Mouse (Mus musculus): Measurements from ENCODE around the gene Rhno1. TPM values are rescaled to one million over a fixed set of nuclear protein-coding genes. Genes with fewer than 3 reads are reported as not detected.

The Rhno1 gene
- total and polyA plus RNA-seq, 3 experiments: 18.5 to 60.0 (median 28.7) TPM

DNA sequence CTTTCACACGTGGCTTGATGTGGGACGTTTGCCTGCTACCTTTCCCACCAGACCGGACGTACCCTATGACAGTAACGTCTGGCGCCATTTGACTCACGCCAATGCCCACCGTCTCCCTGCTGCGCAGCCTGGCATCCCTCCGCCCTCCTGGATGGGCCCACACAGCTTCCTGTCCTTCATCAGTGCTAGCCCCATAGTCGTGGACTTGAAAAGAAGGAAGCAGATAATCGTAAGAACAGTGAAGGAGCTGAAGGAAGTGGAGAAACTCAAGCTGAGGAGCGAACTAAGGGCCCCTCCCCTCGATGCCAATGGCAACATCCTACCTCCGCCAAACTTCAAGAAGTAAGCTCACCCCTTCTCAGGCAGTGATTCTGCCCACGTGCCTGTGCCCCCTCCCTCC, 16.9 kb upstream of the Rhno1 start:
- Histone ChIP-seq H3K27ac (ENCODE audit: insufficient read depth, low read depth) (no peak overlapping the region), H3K4me2 (ENCODE audit: insufficient read depth, low read depth, poor library complexity, severe bottlenecking) (no peak overlapping the region), H3K4me1 (ENCODE audit: control insufficient read depth in 1 of 2, insufficient read depth in 2 of 2) (peaks cover 8 to 43% of the 10 kb centered on the region in 2 experiments; a peak in 2 of 4 replicates), H3K27me3 (replicated peaks) (no peaks in the 10 kb centered on the region), H3K36me3 (replicated peaks in 1 of 2; ENCODE audit: control insufficient read depth in 1 of 2, insufficient read depth in 1 of 2, low read length in 1 of 2) (peaks cover 5 to 22% of the 10 kb centered on the region in 2 experiments), H3K9ac (ENCODE audit: insufficient read depth, low read depth) (no peak overlapping the region), H3K4me3 (replicated peaks in 1 of 3; ENCODE audit: low read depth in 2 of 3, low read length in 2 of 3, poor library complexity in 1 of 3) (no peak overlapping the region), H3K9me3 (replicated peaks; ENCODE audit: low read length) (no peaks in the 10 kb centered on the region), H3K79me2 (replicated peaks; ENCODE audit: control insufficient read depth, extremely low read depth, insufficient read depth, poor library complexity, severe bottlenecking) (no peaks in the 10 kb centered on the region)
- in situ Hi-C loops (cut with MboI; ENCODE audit: low pct_ligation_motif_present, low pct_unique_long_range_greater_than_20kb, low sequenced_read_pairs): no loop called here
- TF ChIP-seq SMC3 (IDR thresholded peaks at IDR 0.05; ENCODE audit: low read depth, low read length) (no peak), UBTF (IDR thresholded peaks at IDR 0.05; ENCODE audit: low read depth, low read length) (no peak), EP300 (IDR thresholded peaks at IDR 0.05; ENCODE audit: low read length) (no peak), TBP (conservative IDR thresholded peaks at IDR 0.05; ENCODE audit: low read depth, low read length) (no peak), ZC3H11A (IDR thresholded peaks at IDR 0.05; ENCODE audit: low read depth, low read length) (no peak), NELFE (IDR thresholded peaks at IDR 0.05; ENCODE audit: low read depth, low read length) (no peak), MEF2A (IDR thresholded peaks at IDR 0.05; ENCODE audit: borderline replicate concordance, low read depth, low read length) (no peak), BHLHE40 (IDR thresholded peaks at IDR 0.05; ENCODE audit: low read depth, low read length) (no peak), IRF4 (IDR thresholded peaks at IDR 0.05; ENCODE audit: low read depth, low read length) (no peak), MYC (IDR thresholded peaks at IDR 0.05; ENCODE audit: low read depth, low read length) (no peak), ZKSCAN1 (IDR thresholded peaks at IDR 0.05; ENCODE audit: borderline replicate concordance, low read depth, low read length) (no peak), GABPA (IDR thresholded peaks at IDR 0.05; ENCODE audit: insufficient replicate concordance, low read depth, low read length) (no peak), ETS1 (conservative IDR thresholded peaks at IDR 0.05; ENCODE audit: low read depth, low read length) (no peak), ELF1 (IDR thresholded peaks at IDR 0.05; ENCODE audit: low read depth, low read length) (no peak), PAX5 (IDR thresholded peaks at IDR 0.05; ENCODE audit: low read length) (no peak)
- dilution Hi-C loops (cut with MboI; ENCODE audit: extremely low pct_ligation_motif_present, extremely low pct_unique_long_range_greater_than_20kb, low sequenced_read_pairs): no loop called here
- DNase-seq (ENCODE audit: extremely low read depth): no peak

DNA sequence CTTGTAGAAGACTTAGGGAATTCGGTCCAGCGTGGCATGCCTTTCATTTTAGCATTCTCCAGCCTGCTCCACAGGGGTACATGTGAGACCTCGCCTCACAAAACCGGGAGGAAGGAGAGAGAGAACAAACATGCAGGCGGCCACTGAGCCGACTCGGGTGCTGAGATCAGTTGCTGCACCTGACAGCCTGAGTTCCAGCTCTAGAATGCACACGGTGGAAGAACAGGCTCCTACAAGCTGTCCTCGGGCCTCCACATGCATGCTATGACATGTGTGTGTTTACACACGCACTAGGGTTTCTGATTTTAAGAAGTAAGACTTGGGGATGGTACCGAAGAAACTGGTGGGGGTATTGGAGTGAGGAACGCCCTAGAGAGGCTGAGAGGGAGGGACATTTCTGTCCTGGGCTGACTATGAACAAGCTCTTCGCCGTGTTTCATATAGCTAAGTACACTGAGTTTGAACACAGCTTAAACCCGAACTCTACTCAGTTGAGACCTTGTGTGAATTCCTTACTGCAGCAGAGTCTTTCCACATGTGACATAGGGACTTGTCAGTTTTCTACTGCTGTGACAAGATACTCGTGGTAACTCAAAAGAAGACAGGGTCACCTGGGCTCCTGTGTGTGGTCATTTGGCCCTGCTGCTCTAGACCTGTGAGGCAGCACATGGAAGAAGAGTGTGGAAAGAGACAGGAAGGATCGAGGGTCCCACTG, 13.8 kb upstream of the Rhno1 start:
- no peaks in the 10 kb centered on the region for H3K9me3 ChIP-seq (replicated peaks; ENCODE audit: low read length)
- in situ Hi-C loops (cut with MboI; ENCODE audit: low pct_ligation_motif_present, low pct_unique_long_range_greater_than_20kb, low sequenced_read_pairs): no loop called here
- H3K27ac ChIP-seq (ENCODE audit: insufficient read depth, low read depth): no peak overlapping the region
- H3K36me3 ChIP-seq (replicated peaks in 1 of 2; ENCODE audit: control insufficient read depth in 1 of 2, insufficient read depth in 1 of 2, low read length in 1 of 2): peaks cover 36 to 53% of the 10 kb centered on the region in 2 experiments
- no peak overlapping the region for H3K4me2 ChIP-seq (ENCODE audit: insufficient read depth, low read depth, poor library complexity, severe bottlenecking)
- H3K9ac ChIP-seq (ENCODE audit: insufficient read depth, low read depth): no peak overlapping the region
- no peaks in the 10 kb centered on the region for H3K27me3 ChIP-seq (replicated peaks)
- no peaks in the 10 kb centered on the region for H3K79me2 ChIP-seq (replicated peaks; ENCODE audit: control insufficient read depth, extremely low read depth, insufficient read depth, poor library complexity, severe bottlenecking)
- no peak for DNase-seq (ENCODE audit: extremely low read depth)
- TF ChIP-seq JUND (conservative IDR thresholded peaks at IDR 0.05; ENCODE audit: low read depth, low read length) (no peak), CHD2 (IDR thresholded peaks at IDR 0.05; ENCODE audit: low read length) (no peak), NRF1 (IDR thresholded peaks at IDR 0.05; ENCODE audit: low read depth, low read length) (no peak), UBTF (IDR thresholded peaks at IDR 0.05; ENCODE audit: low read depth, low read length) (no peak), MAZ (IDR thresholded peaks at IDR 0.05; ENCODE audit: low read depth, low read length) (no peak), CHD1 (IDR thresholded peaks at IDR 0.05; ENCODE audit: low read depth, low read length) (no peak), SIN3A (IDR thresholded peaks at IDR 0.05; ENCODE audit: low read length) (no peak), MEF2A (IDR thresholded peaks at IDR 0.05; ENCODE audit: borderline replicate concordance, low read depth, low read length) (no peak), MAX (IDR thresholded peaks at IDR 0.05; ENCODE audit: low read length) (no peak), BHLHE40 (IDR thresholded peaks at IDR 0.05; ENCODE audit: low read depth, low read length) (no peak), SMC3 (IDR thresholded peaks at IDR 0.05; ENCODE audit: low read depth, low read length) (no peak), USF1 (IDR thresholded peaks at IDR 0.05; ENCODE audit: low read depth, low read length) (no peak), RCOR1 (conservative IDR thresholded peaks at IDR 0.05; ENCODE audit: low read depth, low read length) (no peak), ZC3H11A (IDR thresholded peaks at IDR 0.05; ENCODE audit: low read depth, low read length) (no peak), MAFK (IDR thresholded peaks at IDR 0.05; ENCODE audit: insufficient replicate concordance, low read length) (no peak)
- peaks cover 0 to 16% of the 10 kb centered on the region in 2 experiments; a peak in 2 of 4 replicates for H3K4me1 ChIP-seq (ENCODE audit: control insufficient read depth in 1 of 2, insufficient read depth in 2 of 2)
- no peak overlapping the region for H3K4me3 ChIP-seq (replicated peaks in 1 of 3; ENCODE audit: low read depth in 2 of 3, low read length in 2 of 3, poor library complexity in 1 of 3)
- dilution Hi-C loops (cut with MboI; ENCODE audit: extremely low pct_ligation_motif_present, extremely low pct_unique_long_range_greater_than_20kb, low sequenced_read_pairs): no loop called here

All from CH12.LX (cell line).